Mouse (Mus musculus): ENCODE data around the gene Ppdpf. TPM values are rescaled to one million over a fixed set of nuclear protein-coding genes. Genes with fewer than 3 reads are reported as not detected.

Ppdpf gene
- polyA plus RNA-seq, 1 experiment from 2014 or later, result 101 TPM

Other genes with a start within 250 kb of the Ppdpf start
- gene Nkain4, start 232.5 kb upstream of the Ppdpf start, polyA plus RNA-seq (2015; fragmentation: Nextera tagmentation; extraction: Ambion mirVana), result 2.0 and 2.6 TPM in 2 replicates
- gene Arfgap1, start 220.0 kb upstream of the Ppdpf start, polyA plus RNA-seq (2015; fragmentation: Nextera tagmentation; extraction: Ambion mirVana), result 33.4 TPM in 2 replicates
- gene Col20a1, start 200.7 kb upstream of the Ppdpf start, polyA plus RNA-seq (2015; fragmentation: Nextera tagmentation; extraction: Ambion mirVana), result 0.06 and 0.13 TPM in 2 replicates
- gene Chrna4, start 143.7 kb upstream of the Ppdpf start, polyA plus RNA-seq (2015; fragmentation: Nextera tagmentation; extraction: Ambion mirVana), result 0.46 and 0.56 TPM in 2 replicates
- 0.16 and 0.20 TPM in 2 replicates for gene Kcnq2, start 51.9 kb upstream of the Ppdpf start, polyA plus RNA-seq (2015; fragmentation: Nextera tagmentation; extraction: Ambion mirVana)
- not detected in 2 replicates for gene Eef1a2, start 30.2 kb upstream of the Ppdpf start, polyA plus RNA-seq (2015; fragmentation: Nextera tagmentation; extraction: Ambion mirVana)
- gene Ptk6, start 15.5 kb downstream of the Ppdpf start, polyA plus RNA-seq (2015; fragmentation: Nextera tagmentation; extraction: Ambion mirVana), result 0.02 and 0.03 TPM in 2 replicates
- gene Srms, start 25.9 kb downstream of the Ppdpf start, polyA plus RNA-seq (2015; fragmentation: Nextera tagmentation; extraction: Ambion mirVana), result 0.08 and 0.12 TPM in 2 replicates
- 0.15 TPM in 1 of 2 replicates, not detected in the other for gene Fndc11, start 32.8 kb downstream of the Ppdpf start, polyA plus RNA-seq (2015; fragmentation: Nextera tagmentation; extraction: Ambion mirVana)
- gene Helz2, start 54.8 kb downstream of the Ppdpf start, polyA plus RNA-seq (2015; fragmentation: Nextera tagmentation; extraction: Ambion mirVana), result 1.3 and 1.5 TPM in 2 replicates
- 8.1 and 9.3 TPM in 2 replicates for gene Gmeb2, start 100.8 kb downstream of the Ppdpf start, polyA plus RNA-seq (2015; fragmentation: Nextera tagmentation; extraction: Ambion mirVana)
- gene Stmn3, start 127.3 kb downstream of the Ppdpf start, polyA plus RNA-seq (2015; fragmentation: Nextera tagmentation; extraction: Ambion mirVana), result 0.60 and 0.91 TPM in 2 replicates
- gene Rtel1, start 132.5 kb downstream of the Ppdpf start, polyA plus RNA-seq (2015; fragmentation: Nextera tagmentation; extraction: Ambion mirVana), result 24.5 and 26.2 TPM in 2 replicates
- 12.3 and 13.8 TPM in 2 replicates for gene Zgpat, start 177.7 kb downstream of the Ppdpf start, polyA plus RNA-seq (2015; fragmentation: Nextera tagmentation; extraction: Ambion mirVana)
- gene Arfrp1, start 178.2 kb downstream of the Ppdpf start, polyA plus RNA-seq (2015; fragmentation: Nextera tagmentation; extraction: Ambion mirVana), result 26.6 and 27.8 TPM in 2 replicates
- 5.1 and 6.0 TPM in 2 replicates for gene Lime1, start 192.8 kb downstream of the Ppdpf start, polyA plus RNA-seq (2015; fragmentation: Nextera tagmentation; extraction: Ambion mirVana)

Measured in liver, embryonic 13.5 days (tissue).